Mouse (Mus musculus): Measurements from ENCODE around the gene Zranb1. TPM values are rescaled to one million over a fixed set of nuclear protein-coding genes. Genes with fewer than 3 reads are reported as not detected.
A peak's percentile ranks its signal among the peaks of the same experiment; 100 is the strongest.

Gene Zranb1
- polyA plus RNA-seq (2016; fragmentation: Nextera tagmentation; extraction: Ambion mirVana): 7.0 and 8.3 TPM in 2 replicates

- no peaks in the 10 kb centered on the region for H3K9me3 ChIP-seq
- H3K36me3 ChIP-seq: no peaks in the 10 kb centered on the region
- H3K4me3 ChIP-seq: peak within 1 kb of the TSS; percentile 97
- H3K27me3 ChIP-seq (ENCODE audit: insufficient read depth, poor library complexity, severe bottlenecking): no peaks in the 10 kb centered on the region
- peak within 1 kb of the TSS; percentile 98 for H3K27ac ChIP-seq
- 0 out of 2 replicates have a peak, but pooled peaks cover 7% of the 10 kb centered on the region for H3K4me1 ChIP-seq
- peak; percentile 99 for DNase-seq (ENCODE audit: low spot score)
- under 1% methylated on average over 88 of the region's 93 CpGs for WGBS
Measured at GRCm38 (mm10) chr7:132930850-132931559, at the start of gene Zranb1. Gene Zranb1, plus strand, starts transcription at chr7:132931142.

DNA sequence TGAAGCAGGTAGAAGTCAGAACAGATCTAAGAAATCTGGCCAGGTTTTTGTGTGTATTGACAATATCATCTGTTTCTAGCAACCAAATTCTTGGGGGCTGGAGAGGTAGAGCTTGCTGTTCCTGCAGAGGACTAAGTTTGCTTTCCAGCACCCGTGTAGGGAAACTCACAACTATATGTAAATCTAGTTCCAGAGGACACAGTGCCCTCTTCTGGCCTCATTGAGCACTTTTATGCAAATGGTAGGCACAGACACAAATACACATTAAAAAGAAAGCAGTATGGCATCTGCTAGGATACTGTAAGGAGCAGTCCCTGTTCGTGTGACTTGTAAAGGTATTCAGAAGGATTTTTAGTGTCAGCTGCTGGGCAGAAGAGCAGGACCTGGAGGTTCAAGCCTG is 48.6 kb upstream of the Zranb1 start:
- Histone ChIP-seq H3K27me3 (ENCODE audit: insufficient read depth, poor library complexity, severe bottlenecking) (no peaks in the 10 kb centered on the region), H3K4me3 (no peak overlapping the region), H3K9me3 (no peaks in the 10 kb centered on the region), H3K27ac (no peak overlapping the region), H3K4me1 (peaks cover 7% of the 10 kb centered on the region; the same call in 1 of the 2 replicates), H3K36me3 (peaks cover 78% of the 10 kb centered on the region)
- 77% methylated on average over 2 of the region's 2 CpGs for WGBS
- no peak for DNase-seq (ENCODE audit: low spot score)

DNA sequence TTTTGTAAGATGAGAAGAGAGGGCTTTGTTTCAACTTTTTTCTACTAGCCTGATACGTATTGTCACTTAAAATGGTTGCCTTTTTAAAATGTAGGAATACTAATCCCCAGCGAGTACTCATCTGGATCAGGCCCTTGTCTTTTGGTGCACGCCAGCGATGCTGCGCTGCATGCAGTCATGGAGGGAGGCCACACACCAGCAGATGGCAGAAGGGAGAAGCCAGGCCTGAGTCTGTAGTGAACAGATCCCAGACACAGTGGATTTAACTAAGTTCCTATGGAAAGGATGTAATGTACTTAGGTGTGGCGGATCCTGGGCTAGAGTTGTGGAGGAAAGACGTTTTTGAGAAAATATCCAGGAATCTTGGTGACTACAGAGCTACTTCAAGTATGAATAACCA is 46.9 kb upstream of the Zranb1 start:
- WGBS: 91% methylated on average over 7 of the region's 7 CpGs
- Histone ChIP-seq H3K4me1 (peaks cover 7% of the 10 kb centered on the region; the same call in 1 of the 2 replicates), H3K27ac (no peak overlapping the region), H3K4me3 (no peak overlapping the region), H3K9me3 (no peaks in the 10 kb centered on the region), H3K36me3 (peaks cover 62% of the 10 kb centered on the region), H3K27me3 (ENCODE audit: insufficient read depth, poor library complexity, severe bottlenecking) (no peaks in the 10 kb centered on the region)
- no peak for DNase-seq (ENCODE audit: low spot score)

DNA sequence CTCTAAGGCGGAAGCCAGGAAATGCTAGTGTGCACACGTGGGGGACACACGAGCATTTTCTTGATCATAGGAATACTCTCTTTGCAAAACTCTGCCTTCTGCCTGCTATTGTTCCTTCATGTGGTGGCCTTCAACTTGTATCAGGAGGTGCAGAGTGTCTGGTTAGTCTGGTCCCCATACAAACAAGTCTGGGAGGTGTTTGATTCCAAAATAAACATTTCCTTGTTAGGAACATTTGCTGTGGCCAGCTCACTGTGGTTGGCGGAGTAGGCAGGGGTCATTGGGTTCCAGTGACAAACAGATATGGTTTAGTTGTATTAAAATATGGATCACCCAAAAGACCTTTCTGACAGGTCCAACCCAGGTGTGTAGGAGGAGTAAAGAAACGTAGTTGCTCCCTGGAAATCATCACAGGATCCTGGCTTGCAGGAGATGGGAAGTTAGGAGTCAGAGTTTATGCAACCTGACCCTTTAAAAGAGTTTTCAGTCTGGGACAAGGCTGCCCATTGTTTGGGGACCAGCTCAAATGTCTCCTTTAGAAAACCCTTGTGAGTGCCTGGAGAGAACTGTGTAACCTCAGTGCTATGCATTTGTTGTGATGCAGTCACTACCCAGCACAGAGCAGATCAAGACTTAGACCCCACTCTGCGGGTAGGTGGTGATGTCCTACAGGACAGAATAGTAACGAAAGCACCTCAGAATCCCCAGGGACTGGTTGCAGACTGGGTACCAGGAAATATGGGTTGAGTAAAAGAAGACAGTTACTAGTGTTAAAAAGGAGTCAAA is 43.7 kb upstream of the Zranb1 start:
- peaks cover 32% of the 10 kb centered on the region for H3K36me3 ChIP-seq
- peaks cover 7% of the 10 kb centered on the region; the same call in 1 of the 2 replicates for H3K4me1 ChIP-seq
- no peaks in the 10 kb centered on the region for H3K27me3 ChIP-seq (ENCODE audit: insufficient read depth, poor library complexity, severe bottlenecking)
- 62% methylated on average over 7 of the region's 7 CpGs for WGBS
- H3K9me3 ChIP-seq: no peaks in the 10 kb centered on the region
- DNase-seq (ENCODE audit: low spot score): no peak
- no peak overlapping the region for H3K4me3 ChIP-seq
- peak overlapping the region; percentile 25; the same call in 1 of the 2 replicates for H3K27ac ChIP-seq

DNA sequence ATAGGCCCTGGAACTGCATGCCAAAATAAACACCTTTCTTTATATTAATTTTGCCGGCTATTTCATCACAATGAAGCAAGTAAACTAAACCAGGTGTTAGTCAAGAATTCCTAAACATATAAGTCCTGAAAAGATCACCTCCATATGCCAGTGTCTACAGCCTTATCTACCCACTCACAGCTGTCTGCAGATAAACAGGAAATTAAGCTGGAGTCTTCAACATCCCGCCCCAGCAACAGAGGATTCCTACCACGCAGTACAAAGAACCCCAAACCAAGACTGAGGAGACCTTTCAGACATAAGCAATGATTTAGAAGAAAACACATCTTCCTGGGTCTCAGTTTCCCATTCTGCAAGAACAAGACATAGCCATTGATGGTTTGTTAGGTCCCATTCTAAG is 42.9 kb upstream of the Zranb1 start:
- Histone ChIP-seq H3K9me3 (no peaks in the 10 kb centered on the region), H3K27me3 (ENCODE audit: insufficient read depth, poor library complexity, severe bottlenecking) (no peaks in the 10 kb centered on the region), H3K4me1 (peaks cover 7% of the 10 kb centered on the region; the same call in 1 of the 2 replicates), H3K27ac (no peak overlapping the region), H3K4me3 (no peak overlapping the region), H3K36me3 (peaks cover 24% of the 10 kb centered on the region)
- 61% methylated on average over 3 of the region's 3 CpGs for WGBS
- no peak for DNase-seq (ENCODE audit: low spot score)

DNA sequence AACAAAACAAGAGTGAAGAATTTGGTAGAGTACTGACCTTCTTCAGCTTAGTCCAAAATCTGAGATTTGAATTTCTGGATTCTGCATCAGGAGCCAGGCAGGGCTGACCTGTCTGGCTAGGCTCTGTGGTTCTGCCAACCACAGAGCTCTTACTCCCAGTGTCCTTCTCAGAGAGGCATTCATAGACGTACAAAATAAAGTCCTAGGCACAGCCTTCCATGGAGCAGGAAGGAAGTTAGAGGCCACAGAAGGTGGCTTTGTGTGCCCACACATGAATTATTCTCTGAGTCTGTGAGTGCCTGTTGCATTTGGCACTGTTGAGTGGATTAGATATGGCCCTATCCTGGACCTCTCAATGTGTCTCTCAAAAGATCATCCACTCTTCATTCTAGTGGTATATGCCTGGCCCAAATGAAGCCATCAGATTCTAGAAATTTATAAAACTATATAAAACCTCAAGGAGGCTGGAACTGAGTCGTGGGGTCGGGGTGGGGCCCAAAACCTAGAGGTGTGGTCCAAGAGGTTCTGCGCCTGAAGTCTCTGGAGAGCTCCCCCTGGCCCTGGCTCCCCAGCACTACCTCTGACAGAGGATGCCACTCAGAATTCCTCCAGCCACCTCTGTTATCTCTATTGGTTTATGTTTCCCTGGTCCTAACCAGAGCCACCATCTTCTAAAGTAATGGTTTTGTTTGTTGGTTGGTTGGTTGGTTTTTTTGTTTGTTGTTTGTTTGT is 42.3 kb upstream of the Zranb1 start:
- no peak for DNase-seq (ENCODE audit: low spot score)
- 60% methylated on average over 4 of the region's 4 CpGs for WGBS
- H3K4me1 ChIP-seq: peaks cover 7% of the 10 kb centered on the region; the same call in 1 of the 2 replicates
- H3K9me3 ChIP-seq: no peaks in the 10 kb centered on the region
- H3K27me3 ChIP-seq (ENCODE audit: insufficient read depth, poor library complexity, severe bottlenecking): no peaks in the 10 kb centered on the region
- H3K27ac ChIP-seq: no peak overlapping the region
- no peak overlapping the region for H3K4me3 ChIP-seq
- H3K36me3 ChIP-seq: peaks cover 17% of the 10 kb centered on the region

- no peak for DNase-seq (ENCODE audit: low spot score)
- H3K36me3 ChIP-seq: peaks cover 8% of the 10 kb centered on the region
- H3K27ac ChIP-seq: no peak overlapping the region
- H3K4me1 ChIP-seq: peaks cover 7% of the 10 kb centered on the region; the same call in 1 of the 2 replicates
- WGBS: 93% methylated on average over 8 of the region's 8 CpGs
- H3K9me3 ChIP-seq: no peaks in the 10 kb centered on the region
- H3K4me3 ChIP-seq: no peak overlapping the region
- no peaks in the 10 kb centered on the region for H3K27me3 ChIP-seq (ENCODE audit: insufficient read depth, poor library complexity, severe bottlenecking)
Measured at GRCm38 (mm10) chr7:132889691-132890090, 41.3 kb upstream of the Zranb1 start.

DNA sequence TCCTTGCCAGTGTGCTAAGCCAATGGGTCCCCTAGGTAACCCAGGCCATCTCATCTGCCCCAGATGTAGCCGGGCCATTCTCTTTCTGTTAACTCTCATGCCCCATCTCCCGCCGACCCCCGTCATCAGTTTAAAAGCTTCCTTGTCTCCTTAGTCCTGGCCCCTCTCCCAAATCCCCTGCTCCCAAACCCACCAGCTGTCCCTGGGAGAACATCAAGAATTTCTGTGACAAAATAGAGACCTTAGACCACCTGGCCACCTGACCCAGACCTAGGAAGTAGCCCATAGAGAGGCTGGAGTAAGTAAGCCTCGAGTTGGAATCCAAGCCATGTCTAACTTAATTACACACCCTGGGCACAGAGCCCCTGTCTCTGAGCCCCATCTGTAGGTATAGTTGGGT is 40.7 kb upstream of the Zranb1 start:
- Histone ChIP-seq H3K27ac (no peak overlapping the region), H3K27me3 (ENCODE audit: insufficient read depth, poor library complexity, severe bottlenecking) (no peaks in the 10 kb centered on the region), H3K4me3 (no peak overlapping the region), H3K36me3 (peaks cover 5% of the 10 kb centered on the region; the same call in 1 of the 2 replicates), H3K4me1 (peaks cover 9% of the 10 kb centered on the region; the same call in 1 of the 2 replicates), H3K9me3 (no peaks in the 10 kb centered on the region)
- DNase-seq (ENCODE audit: low spot score): peak; percentile 70
- 89% methylated on average over 5 of the region's 5 CpGs for WGBS

GRCm38 (mm10) chr7:132891561-132892310 is 39.2 kb upstream of the Zranb1 start:
- no peaks in the 10 kb centered on the region for H3K27me3 ChIP-seq (ENCODE audit: insufficient read depth, poor library complexity, severe bottlenecking)
- no peaks in the 10 kb centered on the region for H3K9me3 ChIP-seq
- WGBS: 75% methylated on average over 5 of the region's 5 CpGs
- peaks cover 19% of the 10 kb centered on the region; the same call in 1 of the 2 replicates for H3K4me1 ChIP-seq
- no peaks in the 10 kb centered on the region for H3K36me3 ChIP-seq
- no peak overlapping the region for H3K27ac ChIP-seq
- peak; percentile 35 for DNase-seq (ENCODE audit: low spot score)
- no peak overlapping the region for H3K4me3 ChIP-seq

GRCm38 (mm10) chr7:132892311-132892661 is 38.7 kb upstream of the Zranb1 start:
- no peaks in the 10 kb centered on the region for H3K9me3 ChIP-seq
- WGBS: 55% methylated on average over 4 of the region's 4 CpGs
- H3K27ac ChIP-seq: no peak overlapping the region
- no peaks in the 10 kb centered on the region for H3K36me3 ChIP-seq
- H3K27me3 ChIP-seq (ENCODE audit: insufficient read depth, poor library complexity, severe bottlenecking): no peaks in the 10 kb centered on the region
- H3K4me1 ChIP-seq: peaks cover 20% of the 10 kb centered on the region; the same call in 1 of the 2 replicates
- no peak overlapping the region for H3K4me3 ChIP-seq
- peak; percentile 57 for DNase-seq (ENCODE audit: low spot score)

DNA sequence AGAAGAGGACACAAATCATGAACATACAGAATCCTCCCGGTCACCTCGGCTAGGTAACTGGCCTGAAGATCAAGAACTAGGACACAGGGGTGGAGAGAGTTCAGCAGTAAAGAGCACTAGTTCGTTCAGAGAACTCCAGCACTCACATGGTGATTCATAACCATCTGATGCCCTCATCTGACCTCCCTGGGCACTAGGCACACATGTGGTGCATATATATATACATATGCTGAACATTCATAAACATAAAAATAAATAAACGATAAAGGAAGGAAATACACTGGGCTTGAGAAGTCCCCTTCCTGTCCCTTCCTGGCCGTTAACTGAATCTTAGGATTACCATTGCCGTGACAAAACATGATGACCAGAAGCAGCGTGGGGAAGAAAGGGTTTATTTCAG is 38.1 kb upstream of the Zranb1 start:
- no peaks in the 10 kb centered on the region for H3K27me3 ChIP-seq (ENCODE audit: insufficient read depth, poor library complexity, severe bottlenecking)
- H3K4me3 ChIP-seq: no peak overlapping the region
- 73% methylated on average over 7 of the region's 7 CpGs for WGBS
- H3K36me3 ChIP-seq: no peaks in the 10 kb centered on the region
- no peak overlapping the region for H3K27ac ChIP-seq
- H3K4me1 ChIP-seq: peaks cover 20% of the 10 kb centered on the region; the same call in 1 of the 2 replicates
- peak; percentile 64 for DNase-seq (ENCODE audit: low spot score)
- no peaks in the 10 kb centered on the region for H3K9me3 ChIP-seq

- H3K9me3 ChIP-seq: no peaks in the 10 kb centered on the region
- no peak overlapping the region for H3K4me3 ChIP-seq
- no peaks in the 10 kb centered on the region for H3K27me3 ChIP-seq (ENCODE audit: insufficient read depth, poor library complexity, severe bottlenecking)
- no peak overlapping the region for H3K27ac ChIP-seq
- 70% methylated on average over 1 of the region's 1 CpGs for WGBS
- no peaks in the 10 kb centered on the region for H3K36me3 ChIP-seq
- no peak for DNase-seq (ENCODE audit: low spot score)
- H3K4me1 ChIP-seq: peaks cover 20% of the 10 kb centered on the region; the same call in 1 of the 2 replicates
Measured at GRCm38 (mm10) chr7:132893336-132893735, 37.6 kb upstream of the Zranb1 start.

Measured in heart, embryonic 10.5 days (tissue).